Mouse (Mus musculus): ENCODE results near the gene Nek6.
A peak's percentile ranks its signal among the peaks of the same experiment; 100 is the strongest.

Nek6 gene

GRCm38 (mm10) chr2:38621076-38621475, 109.6 kb downstream of the Nek6 start:
- DNase-seq (ENCODE audit: inconsistent ontology term), result no peak

GRCm38 (mm10) chr2:38621610-38622021, 110.2 kb downstream of the Nek6 start:
- peak; percentile 59 for DNase-seq (ENCODE audit: inconsistent ontology term)

- DNase-seq (ENCODE audit: inconsistent ontology term), result no peak
Observed at GRCm38 (mm10) chr2:38623411-38623810, 112.0 kb downstream of the Nek6 start.

- no peak for DNase-seq (ENCODE audit: inconsistent ontology term)
Observed at GRCm38 (mm10) chr2:38623821-38624590, 112.6 kb downstream of the Nek6 start.

GRCm38 (mm10) chr2:38628801-38629200, 117.4 kb downstream of the Nek6 start:
- peak; percentile 53 for DNase-seq (ENCODE audit: inconsistent ontology term)

GRCm38 (mm10) chr2:38629451-38629850, 118.0 kb downstream of the Nek6 start:
- no peak for DNase-seq (ENCODE audit: inconsistent ontology term)

GRCm38 (mm10) chr2:38630574-38630973, 119.1 kb downstream of the Nek6 start:
- no peak for DNase-seq (ENCODE audit: inconsistent ontology term)

- DNase-seq (ENCODE audit: inconsistent ontology term), result no peak
Observed at GRCm38 (mm10) chr2:38637716-38638267, 126.3 kb downstream of the Nek6 start.

GRCm38 (mm10) chr2:38641761-38642160, 130.3 kb downstream of the Nek6 start:
- no peak for DNase-seq (ENCODE audit: inconsistent ontology term)

GRCm38 (mm10) chr2:38643625-38644427, 132.4 kb downstream of the Nek6 start, which contains the start of gene Psmb7:
Psmb7 (minus strand) TSS chr2:38644087.
- DNase-seq (ENCODE audit: inconsistent ontology term), result peak; percentile 92
